Comparison of ENCODE assay signal across 12 mouse cellular contexts in the genomic region with DNA sequence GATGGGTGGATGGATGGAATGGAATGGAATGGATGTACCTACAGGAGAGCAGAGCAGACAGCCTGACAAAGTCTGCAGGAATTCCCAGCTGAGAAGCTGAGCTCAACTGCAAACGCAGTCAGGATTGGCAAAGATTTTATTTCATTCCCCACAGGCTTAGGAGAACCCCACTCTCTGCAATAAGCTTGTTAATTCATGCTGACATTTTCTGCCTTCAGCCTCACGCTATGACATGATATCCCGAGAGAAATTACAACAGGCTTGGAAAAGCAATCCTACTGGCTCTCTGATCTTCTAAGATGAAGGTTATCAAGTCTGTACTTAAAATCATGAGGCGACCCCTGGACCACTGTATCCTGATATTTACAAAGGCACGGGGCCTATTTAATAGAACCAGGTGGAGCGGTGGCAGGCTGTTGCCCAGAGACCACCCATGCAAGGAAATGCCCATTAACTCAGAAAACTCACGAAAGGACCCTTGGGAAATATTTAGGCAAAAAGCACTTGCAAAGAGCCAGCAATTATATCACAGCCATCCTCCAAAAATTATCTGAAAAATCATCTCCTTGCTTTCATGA. TPM values are rescaled to one million over a fixed set of nuclear protein-coding genes. Genes with fewer than 3 reads are reported as not detected.
DNase-seq lines count a peak whose midpoint lies in the region; ATAC-seq and TF ChIP-seq lines count a peak whose summit lies in the region.
"Had no signal": no experiment of that assay in that cellular context is flagged by ENCODE, and none has a peak within 500 bp of the region (broad histone marks: within the 10 kb centered on the region; RNA-seq: fewer than 3 reads in every experiment).

No protein-coding gene starts in this region.

- TF ChIP-seq CTCF in brain, embryonic 14.5 days (IDR thresholded peaks at IDR 0.05; ENCODE audit: borderline replicate concordance, extremely low read depth, insufficient read depth, insufficient read length) = no peak

- 38% methylated on average over 7 of the region's 7 CpGs for WGBS in heart, embryonic 15.5 days
- 63% methylated on average over 7 of the region's 7 CpGs for WGBS in forebrain, embryonic 14.5 days
- 70% methylated on average over 7 of the region's 7 CpGs for WGBS in midbrain, embryonic 11.5 days

- H3K36me3 ChIP-seq in heart, embryonic 15.5 days = no peaks in the 10 kb centered on the region
- no peaks in the 10 kb centered on the region for H3K36me3 ChIP-seq in forebrain, embryonic 14.5 days (ENCODE audit: control insufficient read depth, insufficient read depth, low read length)
- no peaks in the 10 kb centered on the region for H3K36me3 ChIP-seq in midbrain, embryonic 11.5 days (ENCODE audit: control insufficient read depth, insufficient read depth, low read length)

- H3K9me3 ChIP-seq in heart, embryonic 15.5 days (replicated peaks) = no peaks in the 10 kb centered on the region
- H3K9me3 ChIP-seq in forebrain, embryonic 14.5 days (replicated peaks; ENCODE audit: control insufficient read depth, low read length) = no peaks in the 10 kb centered on the region
- H3K9me3 ChIP-seq in midbrain, embryonic 11.5 days (ENCODE audit: control insufficient read depth, low read length) = no peaks in the 10 kb centered on the region

- H3K4me3 ChIP-seq in heart, embryonic 15.5 days = peak overlapping the region; percentile 42
- H3K4me3 ChIP-seq in forebrain, embryonic 14.5 days (ENCODE audit: low read depth, low read length) = no peak overlapping the region
- H3K4me3 ChIP-seq in midbrain, embryonic 11.5 days (ENCODE audit: low read depth, low read length) = no peak overlapping the region
- H3K4me3 ChIP-seq: erythroblast, embryonic 14.5 days had no signal

- H3K27ac ChIP-seq in heart, embryonic 15.5 days = peak overlapping the region; percentile 77
- 0 out of 2 replicates have a peak overlapping the region, but pooled peaks have one; percentile 27 for H3K27ac ChIP-seq in forebrain, embryonic 14.5 days (ENCODE audit: low read depth, low read length)
- H3K27ac ChIP-seq in midbrain, embryonic 11.5 days (ENCODE audit: low read depth, low read length) = peak overlapping the region; percentile 15; the same call in 1 of the 2 replicates
- H3K27ac ChIP-seq: liver, embryonic 14.5 days had no signal

- peaks cover 19% of the 10 kb centered on the region for H3K4me1 ChIP-seq in heart, embryonic 15.5 days (replicated peaks)
- H3K4me1 ChIP-seq in forebrain, embryonic 14.5 days (ENCODE audit: control insufficient read depth, insufficient read depth, low read length) = peaks cover 5% of the 10 kb centered on the region
- H3K4me1 ChIP-seq in midbrain, embryonic 11.5 days (ENCODE audit: control insufficient read depth, insufficient read depth, low read length) = no peaks in the 10 kb centered on the region

- no peak for DNase-seq in heart, adult 8-10 months (ENCODE audit: low spot score)
- peak; percentile 71 for DNase-seq in brain, embryonic 14.5 days (ENCODE audit: low read depth)
- peak; percentile 32 for DNase-seq in forebrain, embryonic 14.5 days (ENCODE audit: low spot score)
- no peak for DNase-seq in midbrain, embryonic 11.5 days (ENCODE audit: low spot score, missing footprints)
- DNase-seq in embryo, embryonic 11 days = no peak
- DNase-seq in urinary bladder, postnatal 25 days (ENCODE audit: low spot score) = no peak
- DNase-seq: kidney, adult 2 months had no signal

- TF ChIP-seq POLR2A in brain, embryonic 14.5 days (IDR thresholded peaks at IDR 0.05; ENCODE audit: borderline replicate concordance, extremely low read depth, insufficient read depth, insufficient read length, poor library complexity, severe bottlenecking) = no peak

- H3K9ac ChIP-seq in heart, embryonic 15.5 days = no peak overlapping the region
- H3K9ac ChIP-seq in forebrain, embryonic 14.5 days (ENCODE audit: low read length) = peak overlapping the region; percentile 9; the same call in 1 of the 2 replicates
- H3K9ac ChIP-seq in midbrain, embryonic 11.5 days (ENCODE audit: low read length) = no peak overlapping the region
- H3K9ac ChIP-seq: liver, embryonic 14.5 days had no signal

- H3K27me3 ChIP-seq in heart, embryonic 15.5 days = no peaks in the 10 kb centered on the region
- no peaks in the 10 kb centered on the region for H3K27me3 ChIP-seq in forebrain, embryonic 14.5 days (replicated peaks; ENCODE audit: control insufficient read depth, insufficient read depth, low read length)
- H3K27me3 ChIP-seq in midbrain, embryonic 11.5 days (ENCODE audit: control insufficient read depth, insufficient read depth, low read length) = no peaks in the 10 kb centered on the region

- no peak for ATAC-seq in heart, embryonic 15.5 days (replicated peaks; ENCODE audit: insufficient number of reproducible peaks, insufficient read depth, low FRiP score, low read depth)
- ATAC-seq in forebrain, embryonic 14.5 days = peak; percentile 35; the same call in 1 of the 2 replicates
- ATAC-seq in midbrain, embryonic 11.5 days (ENCODE audit: low FRiP score) = peak; percentile 69
- ATAC-seq in inflammation-experienced regulatory T-cells, adult 6 months = no peak

- H3K4me2 ChIP-seq in heart, embryonic 15.5 days = peak overlapping the region; percentile 56
- H3K4me2 ChIP-seq in forebrain, embryonic 14.5 days (ENCODE audit: low read length) = peak overlapping the region; percentile 39
- H3K4me2 ChIP-seq in midbrain, embryonic 11.5 days = no peak overlapping the region

RNA-seq across cellular contexts. Expression of gene Mlip, which starts 13.1 kb away (rescaled TPM):
- 72.8 and 94.7 TPM in 2 replicates for polyA plus RNA-seq in heart, embryonic 15.5 days (2015; fragmentation: Nextera tagmentation; extraction: Ambion mirVana)
- 100 to 1,000 TPM; 140 to 171 (median 168) TPM for total RNA-seq in heart, adult 8-10 months (2022)
- 1.4 and 1.8 TPM in 2 replicates for polyA plus RNA-seq in brain, embryonic 14.5 days (2012; rRNA removed)
- polyA plus RNA-seq in forebrain, embryonic 14.5 days (2014; fragmentation: Nextera tagmentation; extraction: Ambion mirVana) = 1.3 and 2.0 TPM in 2 replicates
- 0.63 TPM in 1 of 2 replicates, not detected in the other for polyA plus RNA-seq in midbrain, embryonic 11.5 days (2014; fragmentation: Nextera tagmentation; extraction: Ambion mirVana)
- under 1 TPM in 1 of 3 experiments, not detected in 2; 0.23 TPM for polyA plus RNA-seq in inflammation-experienced regulatory T-cells, adult 6 months (2017; shearing (Covaris generic))
- total RNA-seq: ES-E14 had no signal
- polyA plus RNA-seq: liver, embryonic 14.5 days had no signal

Comparison
In these comparisons a context has a peak if more than half of its experiments do, and no peak if none do; other contexts are left out.
1. ATAC-seq: peak in forebrain, embryonic 14.5 days (single experiment) and midbrain, embryonic 11.5 days (single experiment); none in heart, embryonic 15.5 days (single experiment) and inflammation-experienced regulatory T-cells, adult 6 months (single experiment).
2. H3K27ac ChIP-seq: peak in every context shown above with its lines; median percentile 77 in heart, embryonic 15.5 days; 27 in forebrain, embryonic 14.5 days; 15 in midbrain, embryonic 11.5 days.
3. DNase-seq: peak in brain, embryonic 14.5 days (single experiment) and forebrain, embryonic 14.5 days (single experiment); none in heart, adult 8-10 months (single experiment), midbrain, embryonic 11.5 days (single experiment), embryo, embryonic 11 days (single experiment) and urinary bladder, postnatal 25 days (single experiment).
4. RNA of gene Mlip, which starts 13.1 kb away (polyA plus RNA-seq): 72.8 to 94.7 TPM in heart, embryonic 15.5 days; 1.4 to 1.8 TPM in brain, embryonic 14.5 days, 1.3 to 2.0 TPM in forebrain, embryonic 14.5 days, 0.63 TPM in midbrain, embryonic 11.5 days and 0.23 TPM in inflammation-experienced regulatory T-cells, adult 6 months; every median in the first group is over 10 times any median in the second.